Mouse (Mus musculus) frontal cortex, postnatal 14 days (tissue): ENCODE measurements at regions not wholly inside any gene's neighbourhood (a gene's known extent, or its start where the extent isn't known, plus 50 kb on each side); places are given as distances from the start of the nearest gene placed in this dataset.
A peak's percentile ranks its signal among the peaks of the same experiment; 100 is the strongest.
"Not testable (repeated sequence)": the region's sequence is repeated elsewhere in the genome, so short reads cannot be mapped to it uniquely, and the experiment has no call there.

Source experiments
- DNase-seq, 2 experiments: peaks; one replicate each; pipeline ENCODE4 v3.0.0; 2022; ENCODE audit warnings: low spot score in 2 of 2

DNA sequence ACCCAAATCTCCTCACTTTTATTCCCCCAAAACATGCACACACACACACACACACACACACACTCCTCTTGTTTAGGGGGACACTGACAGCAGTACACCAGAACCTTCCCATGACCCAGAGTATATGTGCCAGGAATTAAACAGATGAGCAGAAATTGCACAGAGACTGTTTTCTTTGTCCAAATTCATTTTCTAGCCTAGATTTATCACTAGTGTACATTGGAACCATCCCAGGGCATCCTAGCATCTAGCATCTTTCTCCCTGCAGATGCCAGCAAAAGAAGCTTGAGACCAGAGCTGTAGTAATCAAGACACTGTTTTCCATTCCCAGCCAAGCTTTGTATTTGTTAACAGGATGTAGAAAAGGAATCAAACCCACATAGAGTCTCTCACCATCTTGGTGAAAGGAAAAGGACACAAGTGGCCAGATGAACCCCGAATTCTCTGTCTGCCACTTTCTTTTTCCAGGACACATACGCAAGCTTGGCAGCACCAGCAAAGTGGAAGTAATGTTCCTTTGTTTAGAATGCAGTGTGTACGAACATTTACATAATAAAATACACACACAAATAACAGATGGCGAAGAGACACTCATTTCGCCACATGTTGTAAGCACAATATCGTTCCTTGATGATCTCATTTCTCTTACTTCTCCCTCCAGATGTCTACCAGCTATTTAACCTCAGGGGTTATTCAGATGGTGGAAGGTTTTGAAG lies 250.3 kb upstream of the Gm11146 start:
- no peak for DNase-seq

DNA sequence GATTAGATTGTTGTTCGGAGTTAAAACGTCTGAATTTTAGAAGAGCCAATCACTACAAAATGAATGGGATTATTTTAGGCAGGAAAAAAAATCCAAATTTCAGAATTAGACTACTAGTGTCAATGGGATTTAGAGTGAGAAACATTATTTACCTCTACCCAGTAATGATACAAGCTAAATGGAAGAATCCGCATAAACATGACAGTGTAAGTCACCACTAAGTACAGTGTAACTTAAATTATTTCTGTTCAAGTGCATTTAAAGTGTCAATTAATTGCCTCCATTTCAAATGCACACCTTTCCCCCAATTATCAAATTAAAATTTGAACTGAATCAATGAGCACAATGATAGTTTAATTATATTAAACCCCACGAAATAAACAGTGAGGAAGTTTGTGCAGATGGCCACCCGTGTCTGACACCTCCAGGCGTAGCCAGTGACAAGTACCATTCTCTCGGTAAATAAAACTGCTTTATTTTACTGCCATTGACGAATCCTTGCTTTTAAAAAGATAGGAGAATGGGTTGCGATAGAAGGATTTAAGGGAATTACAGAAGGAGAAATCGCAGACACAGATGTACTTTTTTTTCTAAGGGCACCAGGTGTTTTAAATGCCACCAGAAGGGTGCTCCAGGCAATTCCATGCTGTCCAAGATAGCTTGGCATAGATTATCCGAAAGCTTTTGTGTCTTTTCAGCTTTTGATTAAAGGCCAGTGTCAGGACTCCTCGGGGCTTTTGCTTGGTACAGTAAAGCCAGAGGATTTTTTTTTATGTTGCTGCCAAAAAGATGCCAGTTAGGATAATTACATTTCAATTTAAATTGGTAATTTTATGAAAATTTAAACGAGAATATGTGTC lies 249.5 kb upstream of the Gm11146 start:
- DNase-seq = no peak

DNA sequence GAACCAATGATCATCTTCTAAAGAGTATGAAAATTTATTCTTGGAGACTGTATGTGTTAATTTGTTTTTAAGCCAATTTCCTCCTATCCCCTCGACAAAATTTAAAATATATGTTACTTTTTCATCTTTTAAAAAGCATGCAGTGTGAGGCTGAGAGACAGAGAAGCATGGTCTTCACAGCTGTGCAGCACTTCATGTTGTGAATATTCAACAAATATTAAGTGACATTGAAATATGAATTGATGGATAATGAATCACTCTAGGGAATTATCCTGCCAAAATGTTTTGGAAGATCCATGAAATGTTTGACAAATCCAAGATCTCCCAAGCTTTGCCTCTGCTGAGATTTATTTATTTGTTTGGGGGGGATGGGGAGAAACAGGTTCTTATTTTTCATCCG lies 233.9 kb upstream of the Gm11146 start:
- DNase-seq = no peak

DNA sequence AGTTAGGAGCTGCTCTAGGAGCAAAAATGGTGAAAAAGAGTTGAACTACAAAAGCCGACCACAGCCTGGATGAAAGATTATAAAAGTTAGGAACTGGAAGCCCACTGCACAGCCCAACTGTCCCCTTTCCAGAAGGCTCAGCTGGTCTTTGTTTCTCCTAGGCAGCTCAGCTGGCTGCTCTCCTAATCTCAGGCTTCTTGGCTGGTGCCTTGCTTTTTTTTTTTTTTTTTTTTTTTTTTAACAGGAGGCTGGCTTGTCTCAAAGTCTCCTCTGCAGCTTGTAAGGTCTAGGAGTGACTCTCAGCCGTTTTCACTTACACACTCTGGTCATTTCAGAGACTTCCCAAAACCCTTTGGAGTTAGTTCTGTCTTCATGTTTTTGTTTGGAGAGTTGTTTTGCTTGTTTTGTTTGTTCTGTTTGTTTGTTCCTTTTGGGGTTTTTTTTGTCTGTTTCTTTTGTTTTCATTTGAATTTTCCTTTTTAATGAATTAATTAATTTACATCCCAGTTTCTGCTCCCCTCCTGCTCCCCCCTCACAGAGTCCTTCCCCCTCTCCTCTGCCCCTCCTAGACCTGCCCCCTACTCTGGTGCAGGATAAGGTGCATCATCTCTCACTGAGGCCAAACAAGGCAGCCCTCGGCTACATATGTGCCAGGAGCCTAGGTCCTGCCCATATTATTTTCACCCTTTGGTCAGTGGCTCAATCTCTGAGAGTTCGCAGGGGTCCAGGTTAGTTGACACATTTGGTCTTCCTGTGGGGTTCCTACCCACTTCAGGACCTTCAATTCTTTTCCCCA lies 225.6 kb upstream of the Gm11146 start:
- DNase-seq = no peak

DNA sequence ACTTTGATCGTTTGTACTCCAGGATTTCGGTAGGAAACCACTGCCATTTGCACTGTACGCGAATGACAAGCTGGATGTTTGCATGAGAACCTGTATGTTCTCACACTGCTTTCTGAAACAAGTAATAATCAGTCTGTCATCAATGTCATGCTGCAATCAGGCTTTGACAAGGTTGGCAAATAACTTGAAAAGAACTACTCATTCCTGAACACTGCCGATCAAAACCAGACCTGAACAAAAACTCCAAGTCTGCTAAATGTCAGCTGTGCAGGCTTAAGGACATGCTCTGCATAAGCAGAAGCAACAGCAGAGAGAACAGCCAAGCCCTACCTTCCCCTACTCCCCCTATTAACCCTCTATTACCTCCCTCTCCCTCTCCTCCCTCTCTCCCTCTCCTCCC lies 197.8 kb upstream of the Gm11146 start:
- DNase-seq = no peak

DNA sequence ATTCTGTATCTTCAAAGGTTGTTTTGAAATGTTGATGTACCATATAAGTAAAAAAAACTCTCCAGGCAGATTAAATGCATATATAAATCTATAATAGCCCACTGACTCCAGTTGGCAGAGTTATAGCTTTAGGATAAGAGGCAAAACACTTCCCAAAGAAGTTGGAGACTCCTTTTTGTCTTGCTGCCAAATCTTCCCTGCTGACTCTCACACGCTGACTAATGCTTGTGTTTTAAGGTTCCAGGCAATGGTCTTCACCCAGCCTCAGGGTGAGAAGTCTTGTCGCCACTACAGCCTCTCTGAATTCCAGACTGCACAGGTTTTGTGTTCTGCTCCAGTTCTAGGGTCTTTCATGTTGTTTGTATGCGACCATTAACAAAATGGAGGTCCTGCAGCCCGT lies 195.0 kb upstream of the Gm11146 start:
- DNase-seq = no peak

DNA sequence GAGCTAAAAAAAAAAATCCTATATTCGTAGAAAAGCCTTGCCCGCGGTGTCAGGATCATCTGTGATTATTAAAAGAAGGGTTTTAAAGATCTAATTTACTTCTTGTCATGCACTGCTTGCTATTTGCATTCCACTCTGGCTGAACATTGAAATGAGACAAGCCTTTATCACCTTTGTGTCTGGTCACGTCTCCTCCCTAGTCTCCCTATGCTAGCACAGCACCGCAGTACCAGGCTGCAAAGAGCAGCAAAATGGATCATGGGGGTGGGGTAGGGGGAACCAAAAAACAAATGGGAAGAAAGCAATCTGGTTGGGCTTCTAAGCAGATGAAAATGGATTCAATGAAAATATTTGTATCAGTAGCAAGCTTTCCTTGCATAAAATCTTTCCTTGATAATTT lies 187.8 kb upstream of the Gm11146 start:
- no peak for DNase-seq

DNA sequence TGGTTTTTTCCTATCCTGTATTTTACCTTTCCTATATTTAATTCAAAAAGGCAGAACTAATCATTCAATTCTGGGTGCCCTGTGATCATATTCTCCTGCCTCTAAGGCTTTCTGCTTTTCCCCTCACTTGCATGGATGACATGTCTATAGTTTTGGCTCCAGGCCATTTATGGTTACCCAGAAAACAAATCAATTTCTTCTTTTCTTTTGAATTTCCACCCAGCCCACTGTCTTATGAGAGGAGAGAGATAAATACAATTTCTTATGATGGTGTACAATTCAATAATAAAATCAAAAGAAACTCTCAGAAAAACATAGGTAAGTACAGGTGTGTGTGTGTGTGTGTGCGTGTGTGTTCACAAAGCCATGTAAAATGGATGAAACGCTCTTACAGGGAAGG lies 187.3 kb upstream of the Gm11146 start:
- DNase-seq = no peak

DNA sequence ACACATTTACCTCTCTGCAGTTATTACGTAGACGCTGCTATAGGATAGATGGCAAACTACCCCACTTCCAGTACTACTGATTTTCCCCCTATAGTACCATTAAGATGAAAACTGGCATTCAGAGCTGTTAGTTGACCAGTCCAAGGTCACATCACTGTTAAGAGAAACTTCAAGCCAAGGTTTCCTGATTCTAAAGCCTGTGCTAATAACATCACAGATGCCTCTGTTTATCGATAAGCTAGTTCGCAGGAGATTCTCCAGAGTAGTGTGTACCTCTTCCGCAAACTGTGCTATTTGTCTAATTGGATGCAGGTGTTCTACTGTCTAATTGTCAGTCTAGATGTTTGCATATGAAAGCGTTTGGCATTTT lies 186.9 kb upstream of the Gm11146 start:
- DNase-seq = no peak

DNA sequence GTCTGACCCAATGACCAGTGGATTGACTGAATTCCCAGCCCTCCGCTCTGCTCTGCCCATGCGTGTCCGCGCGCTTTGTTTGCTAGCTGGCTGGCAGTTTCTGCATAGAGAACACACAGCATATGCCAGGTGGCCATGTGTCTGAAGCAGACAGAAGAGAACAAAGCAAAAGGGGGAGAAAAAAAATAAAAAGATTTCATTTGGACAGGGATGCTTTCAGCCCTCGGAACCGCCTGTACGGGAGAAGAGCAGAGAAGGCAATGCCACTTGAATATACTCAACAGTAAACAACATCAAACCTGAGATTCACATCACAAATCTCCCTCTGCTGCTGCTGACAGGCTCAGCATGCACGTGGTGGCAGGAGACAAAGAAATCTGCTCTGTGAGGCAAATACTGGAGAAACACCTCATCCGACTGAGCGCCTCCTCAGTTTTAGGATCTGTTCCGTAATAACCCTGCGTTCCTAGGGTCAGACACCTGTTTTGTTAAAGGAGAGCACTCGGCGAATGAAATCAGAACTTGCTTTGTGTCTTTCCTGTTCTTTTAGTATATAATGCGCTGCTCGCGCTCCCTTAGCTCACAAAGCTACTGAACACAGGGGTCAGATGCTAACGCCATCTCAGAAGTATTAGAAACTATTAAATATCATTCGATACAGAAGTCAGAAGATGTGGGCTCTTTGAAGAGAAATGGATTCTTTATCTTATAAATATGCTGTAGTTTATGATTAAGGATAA lies 186.3 kb upstream of the Gm11146 start:
- DNase-seq = peak; percentile 13 to 31

DNA sequence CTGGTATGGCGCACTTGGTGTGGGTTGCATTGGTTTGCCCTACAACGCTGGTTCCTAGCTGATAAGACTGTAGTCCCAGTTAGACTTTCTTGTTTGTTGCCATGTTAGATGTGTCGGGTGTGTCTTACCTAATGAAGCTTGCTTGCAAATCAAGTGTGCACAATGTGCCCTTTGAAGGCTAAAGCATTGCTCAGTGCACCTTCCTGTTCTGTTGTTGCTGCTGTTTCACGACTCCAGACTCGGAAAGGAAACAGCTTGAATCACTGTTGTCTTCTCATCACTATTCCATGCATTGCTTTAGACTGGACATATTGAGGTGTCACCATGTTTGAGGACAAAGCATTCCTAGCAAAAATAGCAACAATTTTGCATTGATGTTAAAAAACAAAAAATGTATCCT lies 185.1 kb upstream of the Gm11146 start:
- DNase-seq = no peak

DNA sequence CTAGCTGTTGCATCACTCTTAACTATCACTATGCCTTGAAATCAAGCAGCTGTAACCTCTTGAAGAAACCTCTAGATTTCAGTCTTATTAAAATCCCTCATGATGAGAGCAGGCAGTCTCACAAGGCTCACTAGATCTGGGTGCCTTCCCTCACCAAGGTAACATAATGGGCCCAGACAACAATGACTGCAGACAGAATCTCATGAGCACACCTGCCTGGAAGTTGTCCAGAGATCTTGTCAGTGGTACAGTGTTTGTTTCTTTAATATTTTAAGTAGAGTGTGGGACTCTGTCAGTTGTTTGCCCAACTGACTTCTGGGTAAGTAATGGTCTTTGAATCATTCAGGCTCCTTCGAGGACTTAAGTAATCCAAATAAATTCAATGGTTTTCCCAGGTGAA lies 177.1 kb upstream of the Gm11146 start:
- no peak for DNase-seq

DNA sequence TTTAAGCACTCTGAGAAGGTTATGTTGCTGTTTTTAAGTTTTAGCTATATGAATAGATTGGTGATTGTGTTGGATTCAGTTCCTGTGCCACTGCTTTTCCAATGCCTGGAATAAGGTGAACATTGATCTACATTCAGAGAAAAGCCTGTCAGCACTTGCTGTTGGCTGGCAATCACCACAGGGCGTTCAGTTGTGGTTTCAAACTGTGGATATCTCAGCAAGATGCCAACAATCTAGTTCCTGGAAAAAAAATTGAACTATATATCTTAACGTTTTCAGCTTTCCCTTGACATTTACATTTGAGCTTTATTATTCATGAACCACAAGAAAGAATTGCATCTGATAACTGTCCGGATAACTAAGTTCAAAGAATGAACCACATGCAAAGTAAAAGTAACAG lies 170.2 kb upstream of the Gm11146 start:
- DNase-seq = no peak

DNA sequence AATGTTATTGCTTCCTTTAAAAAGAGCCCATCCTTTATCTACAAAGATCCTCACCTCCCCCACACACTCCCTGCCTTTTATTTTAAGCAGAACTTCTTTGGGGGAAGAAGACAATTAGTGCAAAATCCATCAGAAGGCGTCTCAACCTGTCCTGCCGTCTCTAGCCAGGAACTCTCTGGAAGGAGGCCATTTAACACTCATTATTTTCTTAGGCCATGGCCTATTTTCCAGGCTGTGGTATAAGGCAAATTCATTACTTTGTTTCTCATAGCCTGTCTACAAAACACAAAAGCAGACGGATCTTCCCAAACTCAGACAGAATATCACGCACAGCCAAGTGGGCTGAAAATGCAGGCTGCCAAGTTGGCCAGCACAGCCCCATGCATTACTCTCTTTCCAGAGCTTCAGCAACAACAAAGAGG lies 159.0 kb upstream of the Gm11146 start:
- DNase-seq = no peak

DNA sequence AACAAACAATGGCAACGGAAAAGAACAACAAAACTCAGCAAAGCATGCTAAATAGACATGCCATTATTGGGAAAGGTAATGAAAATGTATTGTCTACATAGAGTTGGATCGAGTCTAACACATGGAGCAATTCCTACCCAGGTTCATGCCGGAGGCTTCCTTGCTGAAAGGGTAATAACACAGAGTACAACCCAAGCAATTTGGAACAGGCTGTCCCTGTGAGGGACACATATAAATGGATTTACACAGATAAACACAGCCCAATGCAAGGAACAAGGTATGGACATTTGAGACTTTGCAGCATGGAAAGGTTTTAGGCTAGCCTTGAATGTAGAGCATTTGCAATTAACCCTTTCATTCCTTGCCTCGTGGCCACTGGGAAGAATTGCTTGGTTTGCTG lies 158.6 kb upstream of the Gm11146 start:
- DNase-seq = no peak

DNA sequence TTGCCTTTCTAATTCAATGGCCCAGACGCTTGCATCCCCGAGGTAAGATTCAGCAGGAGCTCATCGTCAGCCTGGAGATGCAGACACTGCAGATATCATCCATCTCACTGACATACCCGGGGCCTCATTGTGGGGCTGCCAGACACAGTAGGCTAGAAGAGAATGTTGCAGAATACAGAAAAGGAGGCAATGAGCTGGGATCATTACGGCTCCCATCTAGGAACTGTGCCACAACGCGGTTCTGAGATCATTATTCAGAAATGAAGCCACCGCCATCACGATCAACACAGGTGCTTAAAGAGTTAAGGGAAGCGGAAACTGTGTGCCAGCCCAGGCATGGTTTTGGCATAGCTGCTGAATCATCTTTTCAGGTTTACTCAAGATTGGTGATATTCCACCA lies 158.1 kb upstream of the Gm11146 start:
- DNase-seq = peak; percentile 13 to 20

DNA sequence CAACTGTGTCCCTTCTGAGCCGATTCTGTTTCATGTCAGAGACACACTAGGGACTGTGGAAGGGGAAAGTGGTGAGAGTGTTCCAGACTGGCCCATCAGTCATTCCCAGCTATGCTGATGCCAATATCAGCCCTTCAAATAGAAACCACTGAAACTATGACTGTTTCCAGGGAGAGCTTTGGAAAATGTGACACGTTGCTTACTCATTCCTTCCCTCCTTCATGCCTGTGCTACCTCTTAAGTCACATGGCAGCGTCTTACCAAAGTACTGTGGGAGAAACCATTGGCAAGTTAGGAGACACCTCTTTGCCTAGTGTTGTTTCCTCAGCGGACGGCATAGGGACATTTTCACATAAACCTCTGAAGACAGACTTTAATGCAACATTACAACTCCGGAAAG lies 153.0 kb upstream of the Gm11146 start:
- DNase-seq = no peak

DNA sequence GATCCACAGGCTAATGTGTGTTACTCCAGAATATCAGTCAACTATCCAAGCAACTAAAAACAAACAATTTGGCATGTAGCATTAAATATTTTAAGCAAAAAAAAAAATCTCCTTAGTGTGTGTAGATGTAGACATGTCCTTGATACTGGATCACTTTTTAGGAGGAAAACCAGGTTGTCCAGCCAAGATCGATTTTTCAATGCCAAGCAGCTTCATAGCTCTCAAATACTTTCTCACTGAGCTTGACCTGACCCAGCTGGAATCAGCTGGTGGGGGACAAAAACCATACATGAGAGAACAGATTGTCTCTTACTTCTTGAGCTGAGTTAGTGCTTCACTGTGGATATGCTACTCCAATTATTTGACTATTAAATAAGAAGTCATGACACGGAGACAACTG lies 147.6 kb upstream of the Gm11146 start:
- DNase-seq = no peak

DNA sequence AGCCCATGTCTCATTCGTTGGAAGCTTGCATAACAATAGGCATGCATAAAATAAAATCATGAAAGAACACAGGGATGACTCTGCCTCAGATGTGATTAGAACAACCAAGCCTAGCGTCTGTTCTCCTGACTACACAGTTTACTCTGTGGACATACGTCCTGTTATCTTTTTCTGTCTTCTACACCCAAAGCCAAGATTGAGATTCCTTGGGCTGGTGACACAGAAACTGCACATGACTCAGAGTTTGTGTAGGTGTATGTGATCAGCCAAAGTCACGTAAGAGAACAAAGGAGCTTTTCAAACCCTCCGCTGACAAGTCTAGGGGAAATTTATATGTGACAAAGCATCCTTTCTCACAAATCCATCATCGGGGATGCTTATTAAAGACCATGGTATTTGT lies 141.9 kb upstream of the Gm11146 start:
- DNase-seq = no peak

DNA sequence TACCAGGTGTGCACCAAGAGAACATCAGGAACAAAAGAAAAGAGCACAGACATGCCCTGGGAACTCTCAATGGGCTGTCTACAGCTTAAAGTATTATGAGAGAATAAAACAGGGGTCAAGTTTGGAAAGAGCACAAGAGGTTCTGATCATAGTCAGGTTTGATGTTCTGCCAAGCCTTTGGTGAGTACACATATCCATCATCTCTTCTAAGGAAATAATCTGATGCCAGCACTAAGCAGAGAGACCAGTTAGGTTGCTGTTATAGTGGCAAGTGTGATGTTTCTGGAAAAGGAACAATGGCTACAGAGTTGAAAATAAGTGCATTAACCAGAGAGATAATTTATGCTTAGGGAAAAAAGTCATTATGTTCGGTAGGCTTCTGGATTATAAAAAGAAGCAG lies 136.9 kb upstream of the Gm11146 start:
- no peak for DNase-seq

DNA sequence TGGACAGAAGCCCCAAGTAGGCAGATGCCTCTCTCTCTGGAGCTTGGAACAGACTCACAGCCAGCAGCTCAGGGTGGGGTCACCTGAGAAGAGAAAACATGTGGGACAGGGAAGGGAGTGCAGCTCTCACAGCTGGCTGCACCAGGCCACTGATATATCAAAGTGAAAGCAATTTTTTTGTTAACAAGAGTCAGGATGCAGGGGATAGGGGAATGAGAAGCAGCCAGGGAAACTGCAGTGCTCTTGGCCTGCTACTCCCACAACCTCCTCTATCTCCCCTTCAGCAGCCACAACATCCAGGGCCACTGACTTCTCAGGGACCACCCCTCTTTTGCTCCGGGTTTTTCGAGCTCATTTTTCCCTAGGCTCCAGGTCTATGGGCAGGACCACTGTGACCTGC lies 117.5 kb upstream of the Gm11146 start:
- no peak for DNase-seq

DNA sequence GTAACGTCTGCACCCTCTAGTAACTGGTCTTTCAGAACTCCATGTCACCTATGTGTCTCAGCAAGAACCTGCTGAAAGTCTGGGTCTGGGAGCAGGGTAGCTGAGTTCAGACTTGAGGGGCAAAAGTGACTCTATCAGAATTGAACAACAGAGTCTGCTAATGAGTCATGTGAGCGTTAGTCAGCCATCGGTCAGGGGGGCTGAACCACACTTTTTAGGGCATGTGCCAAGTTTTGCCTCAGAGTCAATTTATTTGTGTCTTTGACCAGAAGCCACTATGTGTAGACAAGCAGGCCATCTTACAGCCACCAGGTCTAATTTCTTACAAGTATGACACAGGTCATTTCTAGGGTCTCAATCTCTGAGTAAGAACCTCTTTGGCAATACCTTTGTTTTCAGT lies 115.9 kb upstream of the Gm11146 start:
- DNase-seq = not testable (repeated sequence)
